Mouse (Mus musculus): ENCODE data around the gene Spaca1. TPM values are rescaled to one million over a fixed set of nuclear protein-coding genes. Genes with fewer than 3 reads are reported as not detected.

The Spaca1 gene
- polyA plus RNA-seq, 1 experiment from 2014 or later = 2.5 TPM

Other genes starting within 250 kb of the Spaca1 start
- 3.6 and 3.8 TPM in 2 replicates for gene Cnr1, start 125.6 kb downstream of the Spaca1 start, polyA plus RNA-seq (2015; fragmentation: Nextera tagmentation; extraction: Ambion mirVana)

All from embryonic facial prominence, embryonic 13.5 days (tissue).